Mouse (Mus musculus) cortical plate, adult 2 months (tissue): ENCODE measurements around the gene Ints11.

Experiments
- CTCF ChIP-seq: fragments of 200-500 bp; IDR thresholded peaks from 2 replicates; pipeline ENCODE4 v1.5.1; 2011; ENCODE audit warnings: mild to moderate bottlenecking, control low read depth, low read length; ENCODE audit not compliant: insufficient read depth; ENCODE audit errors: extremely low read depth
- POLR2A ChIP-seq: fragments of 200-500 bp; IDR thresholded peaks from 2 replicates; pipeline ENCODE4 v1.6.1; 2011; ENCODE audit warnings: mild to moderate bottlenecking, low read length, control low read depth; ENCODE audit not compliant: insufficient read depth; ENCODE audit errors: extremely low read depth

- TF ChIP-seq CTCF: no peak
- no peak for TF ChIP-seq POLR2A
Measured at GRCm38 (mm10) chr4:155851951-155852411, 17.4 kb upstream of the Ints11 start.
